Mouse (Mus musculus) testis, adult 2 months (tissue): ENCODE measurements at regions not wholly inside any gene's neighbourhood (a gene's known extent, or its start where the extent isn't known, plus 50 kb on each side); places are given as distances from the start of the nearest gene placed in this dataset.

ENCODE experiments used
- CTCF ChIP-seq: fragments of 200-500 bp; IDR thresholded peaks from 2 replicates; pipeline ENCODE4 v1.5.1; 2012; ENCODE audit warnings: low read depth, mild to moderate bottlenecking, inconsistent platforms, low read length, moderate library complexity; ENCODE audit not compliant: control insufficient read depth, insufficient read depth, insufficient replicate concordance
- POLR2A ChIP-seq: fragments of 200-500 bp; IDR thresholded peaks from 2 replicates; pipeline ENCODE4 v1.6.1; 2012; ENCODE audit warnings: low read depth, mild to moderate bottlenecking, inconsistent platforms, low read length, moderate library complexity; ENCODE audit not compliant: control insufficient read depth

DNA sequence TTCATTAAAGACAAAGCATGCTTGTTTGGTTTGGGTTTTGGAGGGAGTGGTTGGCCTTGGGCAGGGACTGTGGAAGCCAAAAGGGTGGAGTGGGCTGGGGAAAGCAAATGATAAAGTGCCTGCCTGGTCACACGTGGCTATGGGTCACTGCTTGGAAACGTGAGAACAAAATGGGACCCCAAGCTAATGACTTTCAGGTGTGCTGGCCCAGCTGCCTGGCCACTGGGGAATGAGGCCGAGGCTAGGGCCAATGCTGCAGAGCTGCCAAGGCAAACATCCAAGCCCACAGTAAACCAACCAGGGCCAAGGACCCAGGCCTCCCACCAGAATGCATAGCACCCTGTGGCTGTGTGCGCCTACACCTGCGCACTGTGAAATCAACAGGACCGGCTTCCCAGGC is 737.7 kb downstream of the Gm826 start:
- TF ChIP-seq CTCF (no peak), POLR2A (no peak)
